Mouse (Mus musculus) lung, postnatal 0 days (tissue): ENCODE results near the gene St3gal5. TPM values are rescaled to one million over a fixed set of nuclear protein-coding genes. Genes with fewer than 3 reads are reported as not detected.

ENCODE experiments used
- ATAC-seq: fragments of 200-750 bp; cut with Nextera tagmentation; 2 replicates; pipeline ENCODE4 v1.8.0; 2017; ENCODE audit warnings: moderate library complexity
- DNase-seq: peaks from one replicate; pipeline ENCODE4 v3.0.0-alpha.2; 2016; ENCODE audit warnings: low spot score
- H3K27ac ChIP-seq: fragments of 300-500 bp; sonication (generic); 2 replicates; pipeline ENCODE4 v1.5.1; 2014; ENCODE audit warnings: antibody characterized with exemption, mild to moderate bottlenecking, low read length, mixed read lengths
- H3K27me3 ChIP-seq: fragments of 300-500 bp; sonication (generic); replicated peaks from 2 replicates; pipeline ENCODE4 v1.6.1; 2014; ENCODE audit warnings: low read length, mixed read lengths; ENCODE audit not compliant: insufficient read depth
- H3K36me3 ChIP-seq: fragments of 300-500 bp; sonication (generic); 2 replicates; pipeline ENCODE4 v1.6.1; 2014; ENCODE audit warnings: low read length, mixed read lengths; ENCODE audit not compliant: insufficient read depth
- H3K4me1 ChIP-seq: fragments of 300-500 bp; sonication (generic); 2 replicates; pipeline ENCODE4 v1.6.1; 2014; ENCODE audit warnings: antibody characterized with exemption, low read depth, low read length, mixed read lengths; ENCODE audit not compliant: insufficient read depth
- H3K4me2 ChIP-seq: fragments of 300-500 bp; sonication (generic); replicated peaks from 2 replicates; pipeline ENCODE4 v1.6.1; 2014; ENCODE audit warnings: low read depth, mild to moderate bottlenecking, low read length, moderate library complexity, mixed read lengths
- H3K4me3 ChIP-seq: fragments of 300-500 bp; sonication (generic); 2 replicates; pipeline ENCODE4 v1.5.1; 2014; ENCODE audit warnings: low read depth, low read length
- H3K9ac ChIP-seq: fragments of 300-500 bp; sonication (generic); replicated peaks from 2 replicates; pipeline ENCODE4 v1.6.1; 2014; ENCODE audit warnings: low read depth, mild to moderate bottlenecking
- H3K9me3 ChIP-seq: fragments of 300-500 bp; sonication (generic); 2 replicates; pipeline ENCODE4 v1.6.1; 2016; ENCODE audit warnings: low read length, mixed read lengths
- CTCF ChIP-seq: IDR thresholded peaks from 2 replicates; pipeline ENCODE4 v1.5.1; 2016; ENCODE audit warnings: antibody characterized with exemption, mild to moderate bottlenecking
- EP300 ChIP-seq: IDR thresholded peaks from 2 replicates; pipeline ENCODE4 v1.6.1; 2016; ENCODE audit warnings: antibody characterized with exemption, mild to moderate bottlenecking, control low read depth
- WGBS: fragments of 180-500 bp; shearing (Covaris S2); extraction: QIAGEN DNeasy Blood & Tissue Kit; methylation state at CpG from one replicate; pipeline ENCODE4 v1.1.7; 2014; 5-methylcytosine and 5-hydroxymethylcytosine counted together
- polyA plus RNA-seq: library from polyadenylated mRNA; unstranded; fragments of >200 nt; fragmentation: Nextera tagmentation; extraction: Ambion mirVana; gene quantifications from 2 replicates; pipeline ENCODE4 v1.2.1, GENCODE M21; 2015

St3gal5 gene
- polyA plus RNA-seq, 1 experiment from 2014 or later: 38.9 TPM

DNA sequence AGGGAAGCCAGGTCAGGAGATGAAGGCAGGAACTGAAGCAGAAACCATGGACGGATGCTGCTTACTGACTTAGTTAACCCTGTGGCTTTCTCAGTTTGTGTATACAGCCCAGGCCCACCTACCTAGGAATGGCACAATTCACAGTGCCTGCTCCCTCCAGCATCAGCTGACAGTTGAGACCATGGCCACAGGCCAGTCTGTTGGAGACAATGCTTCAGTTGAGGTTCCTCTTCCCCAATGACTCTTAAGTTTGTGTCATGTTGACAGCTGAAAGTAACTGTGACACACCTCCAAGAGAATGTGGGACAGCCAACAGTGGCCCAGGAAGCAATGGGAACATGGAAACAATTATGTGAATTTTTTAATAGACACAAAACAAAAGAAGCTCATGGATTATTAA is 22.5 kb downstream of the St3gal5 start:
- Histone ChIP-seq H3K27ac (no peak overlapping the region), H3K9ac (no peak overlapping the region), H3K27me3 (no peaks in the 10 kb centered on the region), H3K9me3 (no peaks in the 10 kb centered on the region), H3K36me3 (no peaks in the 10 kb centered on the region), H3K4me3 (no peak overlapping the region), H3K4me1 (no peaks in the 10 kb centered on the region), H3K4me2 (no peak overlapping the region)
- no peak for TF ChIP-seq EP300
- TF ChIP-seq CTCF: no peak
- DNase-seq (no peak), ATAC-seq (no peak)
- WGBS: 83% methylated on average over 1 of the region's 1 CpGs

DNA sequence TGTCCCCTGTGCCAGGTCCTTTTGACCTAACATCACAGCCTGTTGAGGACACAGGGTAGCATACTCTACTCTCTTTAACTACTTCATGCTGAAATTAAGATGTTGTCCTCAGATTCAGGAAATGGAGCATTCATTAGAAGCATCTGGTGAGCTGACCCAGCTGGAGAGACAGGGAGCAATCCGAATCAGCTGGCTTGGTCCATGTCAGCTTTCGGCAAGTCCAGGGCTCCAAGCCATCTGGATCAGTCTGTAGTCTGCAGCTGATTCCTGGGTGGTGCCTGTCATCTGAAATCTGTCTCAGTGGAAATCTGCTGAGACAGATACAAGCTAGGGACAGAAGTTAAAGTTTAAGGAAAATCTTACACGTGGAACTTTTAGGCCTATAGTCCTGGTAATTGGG is 23.9 kb downstream of the St3gal5 start:
- no peak overlapping the region for H3K9ac ChIP-seq
- no peak for TF ChIP-seq EP300
- no peak for TF ChIP-seq CTCF
- no peak overlapping the region for H3K4me3 ChIP-seq
- 51% methylated on average over 3 of the region's 3 CpGs for WGBS
- H3K4me2 ChIP-seq: no peak overlapping the region
- ATAC-seq (peak; percentile 96), DNase-seq (peak; percentile 86)
- H3K27ac ChIP-seq: 0 out of 2 replicates have a peak overlapping the region, but pooled peaks have one; percentile 2
- no peaks in the 10 kb centered on the region for H3K27me3 ChIP-seq
- no peaks in the 10 kb centered on the region for H3K4me1 ChIP-seq
- H3K9me3 ChIP-seq: no peaks in the 10 kb centered on the region
- H3K36me3 ChIP-seq: no peaks in the 10 kb centered on the region

DNA sequence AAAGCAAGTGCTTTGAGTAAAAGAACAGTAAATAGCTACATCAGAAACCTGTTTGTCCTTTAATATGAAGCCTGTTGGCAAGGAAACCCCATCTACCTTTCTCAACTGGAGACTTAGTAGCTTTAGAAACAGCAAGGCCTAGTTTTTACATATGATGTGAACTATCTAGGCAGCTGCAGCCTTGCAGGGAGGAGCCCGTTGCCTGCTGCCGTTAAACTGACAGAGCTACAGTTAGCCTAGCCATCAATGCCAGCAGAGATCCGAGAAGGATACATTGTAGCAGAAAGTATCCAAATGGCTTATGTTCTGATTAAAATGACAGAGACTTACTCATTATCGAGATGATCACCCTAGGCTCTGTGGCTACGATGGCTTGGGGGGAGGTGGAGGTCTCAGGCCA is 25.1 kb downstream of the St3gal5 start:
- Histone ChIP-seq H3K4me1 (no peaks in the 10 kb centered on the region), H3K4me2 (no peak overlapping the region), H3K9ac (no peak overlapping the region), H3K27ac (no peak overlapping the region), H3K27me3 (no peaks in the 10 kb centered on the region), H3K9me3 (no peaks in the 10 kb centered on the region), H3K36me3 (no peaks in the 10 kb centered on the region), H3K4me3 (no peak overlapping the region)
- TF ChIP-seq EP300 (no peak), CTCF (no peak)
- ATAC-seq: no peak
- WGBS: 85% methylated on average over 5 of the region's 5 CpGs
- no peak for DNase-seq

DNA sequence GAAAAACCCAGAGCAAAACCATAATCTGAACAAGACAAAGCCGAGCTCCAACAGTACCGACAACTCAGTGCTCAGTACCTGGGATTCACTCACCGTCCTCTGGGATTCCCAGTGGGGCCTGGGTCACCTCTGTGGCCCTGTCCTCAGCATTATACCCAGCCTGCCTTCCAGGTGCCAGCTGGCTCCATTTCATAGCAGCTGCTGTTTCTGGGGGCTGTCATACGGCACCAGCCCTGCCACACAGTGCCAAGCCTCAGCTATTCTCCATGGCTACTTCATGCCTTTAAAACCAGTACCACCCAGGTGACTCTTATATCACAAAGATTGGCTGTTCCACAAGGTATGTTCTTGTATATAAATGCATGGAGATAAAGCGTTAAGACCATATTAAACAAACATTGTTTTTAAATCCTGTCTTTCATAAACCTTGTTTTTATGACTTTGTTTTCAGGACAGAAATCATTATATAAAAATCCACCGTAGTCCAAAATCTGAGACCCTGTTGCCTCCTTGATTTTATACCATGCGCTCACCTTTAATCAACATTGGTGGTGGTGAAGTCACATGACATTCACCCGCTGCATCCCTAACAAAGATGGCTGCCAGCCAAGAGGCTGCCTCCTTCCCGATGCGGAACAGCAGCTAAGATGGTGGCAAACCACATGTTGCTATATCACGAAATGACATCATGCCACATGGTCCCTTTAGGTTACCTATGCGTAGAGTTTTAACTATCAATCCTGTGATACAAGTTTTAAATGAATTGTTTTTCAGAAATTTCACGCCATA is 27.1 kb downstream of the St3gal5 start:
- no peaks in the 10 kb centered on the region for H3K9me3 ChIP-seq
- DNase-seq: no peak
- TF ChIP-seq EP300 (no peak), CTCF (no peak)
- no peak overlapping the region for H3K4me3 ChIP-seq
- H3K4me2 ChIP-seq: no peak overlapping the region
- H3K4me1 ChIP-seq: no peaks in the 10 kb centered on the region
- peaks cover 5% of the 10 kb centered on the region for H3K36me3 ChIP-seq
- no peak overlapping the region for H3K9ac ChIP-seq
- no peak for ATAC-seq
- no peak overlapping the region for H3K27ac ChIP-seq
- H3K27me3 ChIP-seq: no peaks in the 10 kb centered on the region
- WGBS: 93% methylated on average over 13 of the region's 13 CpGs

GRCm38 (mm10) chr6:72126128-72126917 is 28.9 kb downstream of the St3gal5 start:
- Histone ChIP-seq H3K27ac (no peak overlapping the region), H3K36me3 (peaks cover 11% of the 10 kb centered on the region), H3K9me3 (no peaks in the 10 kb centered on the region), H3K4me2 (no peak overlapping the region), H3K9ac (no peak overlapping the region), H3K27me3 (no peaks in the 10 kb centered on the region), H3K4me1 (no peaks in the 10 kb centered on the region), H3K4me3 (no peak overlapping the region)
- 71% methylated on average over 9 of the region's 9 CpGs for WGBS
- no peak for ATAC-seq
- TF ChIP-seq EP300 (no peak), CTCF (no peak)
- no peak for DNase-seq

GRCm38 (mm10) chr6:72130056-72130455 is 32.7 kb downstream of the St3gal5 start:
- Histone ChIP-seq H3K36me3 (peaks cover 18% of the 10 kb centered on the region), H3K27ac (no peak overlapping the region), H3K4me1 (no peaks in the 10 kb centered on the region), H3K4me2 (no peak overlapping the region), H3K4me3 (no peak overlapping the region), H3K9ac (no peak overlapping the region), H3K27me3 (no peaks in the 10 kb centered on the region), H3K9me3 (no peaks in the 10 kb centered on the region)
- DNase-seq (no peak), ATAC-seq (no peak)
- WGBS: 85% methylated on average over 6 of the region's 6 CpGs
- no peak for TF ChIP-seq CTCF
- TF ChIP-seq EP300: no peak
